Comparison of ENCODE assay signal across 9 mouse cellular contexts in genomic region chr11:5129035-5129480, GRCm38 (mm10). TPM values are rescaled to one million over a fixed set of nuclear protein-coding genes. Genes with fewer than 3 reads are reported as not detected.
DNase-seq lines count a peak whose midpoint lies in the region; ATAC-seq and TF ChIP-seq lines count a peak whose summit lies in the region.
"Had no signal": no experiment of that assay in that cellular context is flagged by ENCODE, and none has a peak within 500 bp of the region (broad histone marks: within the 10 kb centered on the region; RNA-seq: fewer than 3 reads in every experiment).

No protein-coding gene starts in this region.

- peaks cover 18% of the 10 kb centered on the region for H3K4me1 ChIP-seq in kidney, postnatal 0 days (replicated peaks; ENCODE audit: insufficient read depth, low read length)
- peaks cover 24% of the 10 kb centered on the region for H3K4me1 ChIP-seq in hindbrain, embryonic 12.5 days

- H3K9ac ChIP-seq in kidney, postnatal 0 days (ENCODE audit: low read depth, low read length) = no peak overlapping the region
- H3K9ac ChIP-seq in hindbrain, embryonic 12.5 days = no peak overlapping the region; the same call in 1 of the 2 replicates

- no peak for TF ChIP-seq CTCF in kidney, postnatal 0 days (IDR thresholded peaks at IDR 0.05; ENCODE audit: low read depth)

- peak overlapping the region; percentile 47; the same call in 1 of the 2 replicates for H3K27ac ChIP-seq in kidney, postnatal 0 days
- H3K27ac ChIP-seq in hindbrain, embryonic 12.5 days = peak overlapping the region; percentile 74
- H3K27ac ChIP-seq: left cerebral cortex, adult 2 months had no signal

- peaks cover 11% of the 10 kb centered on the region; the same call in 1 of the 2 replicates for H3K36me3 ChIP-seq in kidney, postnatal 0 days (ENCODE audit: insufficient read depth, low read length)
- no peaks in the 10 kb centered on the region for H3K36me3 ChIP-seq in hindbrain, embryonic 12.5 days

- no peak overlapping the region for H3K4me2 ChIP-seq in kidney, postnatal 0 days (ENCODE audit: low read length)
- no peak overlapping the region for H3K4me2 ChIP-seq in hindbrain, embryonic 12.5 days (replicated peaks)

- WGBS in kidney, postnatal 0 days = 19% methylated on average over 5 of the region's 5 CpGs
- 11% methylated on average over 5 of the region's 5 CpGs for WGBS in hindbrain, embryonic 12.5 days

- peak; percentile 68; the same call in 1 of the 2 replicates for ATAC-seq in kidney, postnatal 0 days (replicated peaks; ENCODE audit: low FRiP score, low read depth)
- peak; percentile 74 for ATAC-seq in hindbrain, embryonic 12.5 days (ENCODE audit: low FRiP score)

- DNase-seq in kidney, postnatal 0 days (ENCODE audit: low spot score) = peak; percentile 75
- no peak for DNase-seq in kidney, adult 9 months
- peak; percentile 79 for DNase-seq in embryo, embryonic 10.5 days (ENCODE audit: low spot score)
- DNase-seq in retina, embryonic 14.5 days (ENCODE audit: low spot score) = peak; percentile 73
- no peak for DNase-seq in heart, adult 8-10 months (ENCODE audit: low spot score)
- DNase-seq in layer of hippocampus, postnatal 14 days (ENCODE audit: low spot score in 2 of 2) = no peak
- DNase-seq in adipocyte (ENCODE audit: low spot score) = no peak

- H3K4me3 ChIP-seq in kidney, postnatal 0 days (replicated peaks; ENCODE audit: low read depth, low read length) = no peak overlapping the region
- H3K4me3 ChIP-seq in hindbrain, embryonic 12.5 days = no peak overlapping the region
- H3K4me3 ChIP-seq: left cerebral cortex, adult 2 months had no signal

- H3K27me3 ChIP-seq in kidney, postnatal 0 days (ENCODE audit: insufficient read depth, low read length) = no peaks in the 10 kb centered on the region
- H3K27me3 ChIP-seq in hindbrain, embryonic 12.5 days = peaks cover 5% of the 10 kb centered on the region

- H3K9me3 ChIP-seq in kidney, postnatal 0 days (replicated peaks; ENCODE audit: low read length) = no peaks in the 10 kb centered on the region
- no peaks in the 10 kb centered on the region for H3K9me3 ChIP-seq in hindbrain, embryonic 12.5 days (replicated peaks)

RNA-seq across cellular contexts. Expression of gene Emid1, which starts 23.0 kb away (rescaled TPM):
- polyA plus RNA-seq in kidney, postnatal 0 days (2015; fragmentation: Nextera tagmentation; extraction: Ambion mirVana) = 174 and 180 TPM in 2 replicates
- polyA plus RNA-seq in hindbrain, embryonic 12.5 days (2016; fragmentation: Nextera tagmentation; extraction: Ambion mirVana) = 17.7 and 21.9 TPM in 2 replicates
- 1 to 10 TPM in 1 of 4 experiments, under 1 TPM in 3; 0.73 to 2.0 (median 0.90) TPM for total RNA-seq in heart, adult 8-10 months (2022)
- 10 to 100 TPM; 26.1 to 30.4 TPM for total RNA-seq in layer of hippocampus, postnatal 14 days (2021)

RNA-seq across cellular contexts. Expression of gene Ewsr1, which starts 30.0 kb away (rescaled TPM):
- polyA plus RNA-seq in kidney, postnatal 0 days (2015; fragmentation: Nextera tagmentation; extraction: Ambion mirVana) = 477 and 504 TPM in 2 replicates
- polyA plus RNA-seq in hindbrain, embryonic 12.5 days (2016; fragmentation: Nextera tagmentation; extraction: Ambion mirVana) = 823 and 828 TPM in 2 replicates
- 100 to 1,000 TPM in 1 of 4 experiments, 10 to 100 TPM in 3; 74.3 to 111 (median 95.2) TPM for total RNA-seq in heart, adult 8-10 months (2022)
- total RNA-seq in layer of hippocampus, postnatal 14 days (2021) = 100 to 1,000 TPM; 289 to 305 TPM

RNA-seq across cellular contexts. Expression of gene Rhbdd3, which starts 30.3 kb away (rescaled TPM):
- polyA plus RNA-seq in kidney, postnatal 0 days (2015; fragmentation: Nextera tagmentation; extraction: Ambion mirVana) = 26.8 and 28.3 TPM in 2 replicates
- polyA plus RNA-seq in hindbrain, embryonic 12.5 days (2016; fragmentation: Nextera tagmentation; extraction: Ambion mirVana) = 27.0 and 28.9 TPM in 2 replicates
- 10 to 100 TPM; 26.7 to 27.7 (median 27.3) TPM for total RNA-seq in heart, adult 8-10 months (2022)
- total RNA-seq in layer of hippocampus, postnatal 14 days (2021) = 10 to 100 TPM; 21.9 to 28.1 TPM

Comparison
In these comparisons a context has a peak if more than half of its experiments do, and no peak if none do; other contexts are left out.
1. DNase-seq: peak in kidney, postnatal 0 days (single experiment), embryo, embryonic 10.5 days (single experiment) and retina, embryonic 14.5 days (single experiment); none in kidney, adult 9 months (single experiment), heart, adult 8-10 months (single experiment), layer of hippocampus, postnatal 14 days (0 of 2) and adipocyte (single experiment).
2. RNA of gene Emid1, which starts 23.0 kb away (total RNA-seq): 26.1 to 30.4 TPM in layer of hippocampus, postnatal 14 days; 0.73 to 2.0 TPM in heart, adult 8-10 months; every median in the first group is over 4 times any median in the second.